Mouse (Mus musculus) naive thymus-derived CD4-positive, alpha-beta T cell, adult 2 months (primary cell): Measurements from ENCODE around the gene Gm6502.
"Not testable (repeated sequence)": the region's sequence is repeated elsewhere in the genome, so short reads cannot be mapped to it uniquely, and the experiment has no call there.

Source experiments
- DNase-seq: peaks from one replicate; pipeline ENCODE4 v3.0.0-alpha.2; 2011; ENCODE audit warnings: low read depth

The Gm6502 gene

GRCm38 (mm10) chr5:94314135-94314534, at the start of gene Gm6502:
Gene Gm6502 (plus strand): TSS chr5:94314435.
- DNase-seq: not testable (repeated sequence)

GRCm38 (mm10) chr5:94306696-94307095, 7.5 kb upstream of the Gm6502 start, which contains the start of gene A430089I19Rik:
Gene A430089I19Rik (minus strand): TSS chr5:94306796.
- not testable (repeated sequence) for DNase-seq

GRCm38 (mm10) chr5:94339449-94339848, 25.2 kb downstream of the Gm6502 start, which contains the start of gene AA792892:
Gene AA792892 (plus strand): TSS chr5:94339749.
- DNase-seq: not testable (repeated sequence)
